Mouse (Mus musculus) intestine, embryonic 16.5 days (tissue): ENCODE data around the gene Lad1. TPM values are rescaled to one million over a fixed set of nuclear protein-coding genes. Genes with fewer than 3 reads are reported as not detected.
A peak's percentile ranks its signal among the peaks of the same experiment; 100 is the strongest.

ENCODE experiments used
- ATAC-seq: fragments of 200-750 bp; cut with Nextera tagmentation; 2 replicates; pipeline ENCODE4 v1.8.0; 2017; ENCODE audit warnings: moderate TSS enrichment, moderate library complexity
- H3K27ac ChIP-seq: fragments of 300-500 bp; sonication (generic); 2 replicates; pipeline ENCODE4 v1.5.1; 2014; ENCODE audit warnings: mild to moderate bottlenecking, low read length
- H3K27me3 ChIP-seq: fragments of 300-500 bp; sonication (generic); replicated peaks from 2 replicates; pipeline ENCODE4 v1.6.1; 2014; ENCODE audit warnings: low read length, control low read depth, mixed read lengths; ENCODE audit not compliant: control insufficient read depth, insufficient read depth
- H3K36me3 ChIP-seq: fragments of 300-500 bp; sonication (generic); 2 replicates; pipeline ENCODE4 v1.6.1; 2014; ENCODE audit warnings: low read length, control low read depth; ENCODE audit not compliant: control insufficient read depth, insufficient read depth
- H3K4me1 ChIP-seq: fragments of 300-500 bp; sonication (generic); 2 replicates; pipeline ENCODE4 v1.6.1; 2014; ENCODE audit warnings: low read length, control low read depth, mixed read lengths; ENCODE audit not compliant: control insufficient read depth, insufficient read depth
- H3K4me2 ChIP-seq: fragments of 300-500 bp; sonication (generic); 2 replicates; pipeline ENCODE4 v1.6.1; 2014; ENCODE audit warnings: low read depth, low read length, control low read depth
- H3K4me3 ChIP-seq: fragments of 300-500 bp; sonication (generic); 2 replicates; pipeline ENCODE4 v1.5.1; 2014; ENCODE audit warnings: mild to moderate bottlenecking, low read length
- H3K9ac ChIP-seq: fragments of 300-500 bp; sonication (generic); 2 replicates; pipeline ENCODE4 v1.6.1; 2014; ENCODE audit warnings: low read depth, low read length
- H3K9me3 ChIP-seq: fragments of 300-500 bp; sonication (generic); 2 replicates; pipeline ENCODE4 v1.6.1; 2016; ENCODE audit warnings: low read length, control low read depth; ENCODE audit not compliant: control insufficient read depth
- WGBS: fragments of 180-500 bp; shearing (Covaris S2); extraction: QIAGEN DNeasy Blood & Tissue Kit; methylation state at CpG from one replicate; pipeline ENCODE4 v1.1.7; 2014; 5-methylcytosine and 5-hydroxymethylcytosine counted together
- polyA plus RNA-seq: library from polyadenylated mRNA; unstranded; fragments of >200 nt; fragmentation: Nextera tagmentation; extraction: Ambion mirVana; gene quantifications from 2 replicates; pipeline ENCODE4 v1.2.1, GENCODE M21; 2015

Gene Lad1
- polyA plus RNA-seq, 1 experiment from 2014 or later: 260 TPM

- H3K9ac ChIP-seq: peak overlapping the region; percentile 34; the same call in 1 of the 2 replicates
- no peak overlapping the region for H3K4me2 ChIP-seq
- 83% methylated on average over 5 of the region's 5 CpGs for WGBS
Observed at GRCm38 (mm10) chr1:135813687-135814395, 4.6 kb upstream of the Lad1 start.

GRCm38 (mm10) chr1:135814531-135814930 lies 3.9 kb upstream of the Lad1 start:
- no peak overlapping the region for H3K4me2 ChIP-seq
- peak overlapping the region; percentile 34; the same call in 1 of the 2 replicates for H3K9ac ChIP-seq
- peaks cover 3% of the 10 kb centered on the region; the same call in 1 of the 2 replicates for H3K27me3 ChIP-seq
- no peak overlapping the region for H3K4me3 ChIP-seq
- no peaks in the 10 kb centered on the region for H3K36me3 ChIP-seq
- no peaks in the 10 kb centered on the region for H3K9me3 ChIP-seq
- H3K27ac ChIP-seq: peak overlapping the region; percentile 95
- no peak for ATAC-seq
- WGBS: 82% methylated on average over 5 of the region's 5 CpGs
- peaks cover 36% of the 10 kb centered on the region for H3K4me1 ChIP-seq

More at GRCm38 (mm10) chr1:135813687-135814395, 4.6 kb upstream of the Lad1 start:
- peak overlapping the region; percentile 95 for H3K27ac ChIP-seq
- peaks cover 3% of the 10 kb centered on the region; the same call in 1 of the 2 replicates for H3K27me3 ChIP-seq
- H3K4me3 ChIP-seq: no peak overlapping the region
- H3K4me1 ChIP-seq: peaks cover 39% of the 10 kb centered on the region
- no peaks in the 10 kb centered on the region for H3K9me3 ChIP-seq
- ATAC-seq: no peak
- no peaks in the 10 kb centered on the region for H3K36me3 ChIP-seq

DNA sequence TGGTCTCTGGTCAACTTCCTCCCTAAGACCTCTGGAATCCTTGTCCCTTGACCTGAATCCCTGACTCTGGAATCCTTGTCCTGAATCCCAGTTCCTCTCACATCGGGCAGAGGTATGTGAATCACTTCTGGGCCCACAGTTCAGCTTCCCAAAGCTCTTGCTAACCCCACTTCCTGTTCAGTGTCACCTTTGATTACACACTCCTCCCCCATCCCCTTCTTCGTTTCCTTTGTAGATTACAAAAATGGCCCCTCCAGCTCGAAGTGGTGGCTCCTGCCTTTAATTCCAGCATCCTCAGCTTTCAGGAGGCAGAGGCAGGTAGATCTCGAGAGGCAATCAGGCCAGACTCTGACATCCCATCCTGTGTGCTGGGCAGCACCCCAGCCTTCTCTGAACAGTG lies 803 bp upstream of the Lad1 start:
- Histone ChIP-seq H3K4me1 (peaks cover 23% of the 10 kb centered on the region), H3K27ac (peak overlapping the region; percentile 97; the same call in 1 of the 2 replicates), H3K9me3 (no peaks in the 10 kb centered on the region), H3K4me3 (peak overlapping the region; percentile 58), H3K36me3 (no peaks in the 10 kb centered on the region), H3K9ac (peak overlapping the region; percentile 84; the same call in 1 of the 2 replicates), H3K4me2 (peak overlapping the region; percentile 85), H3K27me3 (peaks cover 7% of the 10 kb centered on the region; the same call in 1 of the 2 replicates)
- WGBS: 51% methylated on average over 4 of the region's 4 CpGs
- ATAC-seq: no peak

- ATAC-seq: peak; percentile 80
- H3K4me2 ChIP-seq: peak overlapping the region; percentile 55
- no peaks in the 10 kb centered on the region for H3K9me3 ChIP-seq
- H3K4me1 ChIP-seq: peaks cover 12% of the 10 kb centered on the region; the same call in 1 of the 2 replicates
- peaks cover 7% of the 10 kb centered on the region; the same call in 1 of the 2 replicates for H3K27me3 ChIP-seq
- peak overlapping the region; percentile 84 for H3K9ac ChIP-seq
- H3K27ac ChIP-seq: peak overlapping the region; percentile 97
- H3K36me3 ChIP-seq: no peaks in the 10 kb centered on the region
- peak overlapping the region; percentile 58 for H3K4me3 ChIP-seq
- 62% methylated on average over 10 of the region's 10 CpGs for WGBS
Observed at GRCm38 (mm10) chr1:135820071-135820470, 1.7 kb downstream of the Lad1 start.

DNA sequence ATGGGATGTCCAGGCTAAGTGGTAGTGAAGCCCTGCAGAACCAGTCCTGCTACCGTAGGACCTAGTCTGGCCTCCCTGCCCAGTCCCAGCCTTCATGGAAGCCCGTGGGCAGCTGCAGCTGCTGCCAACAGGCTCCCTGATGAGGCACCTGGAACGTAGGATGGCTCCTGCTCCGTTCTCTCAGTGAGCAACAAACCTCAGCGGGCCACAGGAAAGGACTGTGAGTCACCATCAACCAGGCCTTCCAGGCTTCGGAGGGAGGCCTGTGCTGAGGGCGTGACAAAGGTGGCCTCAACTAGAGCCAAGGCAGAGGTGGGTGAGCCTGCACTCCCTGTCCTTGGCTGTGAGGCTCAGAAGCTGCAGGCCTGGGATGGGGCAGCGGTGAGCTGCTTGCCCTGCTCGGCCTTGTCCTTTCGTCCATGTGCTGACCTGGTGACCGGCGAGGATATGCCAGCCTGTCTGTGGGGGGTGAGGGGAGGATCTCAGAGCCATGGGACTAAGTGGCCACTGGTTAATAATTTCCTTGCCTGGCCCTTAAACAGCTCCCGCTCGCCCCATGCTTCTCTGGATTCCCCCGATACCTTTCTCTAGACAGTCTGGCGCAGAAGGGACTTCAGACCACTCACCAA lies 2.5 kb downstream of the Lad1 start:
- H3K27ac ChIP-seq: peak overlapping the region; percentile 97
- peak; percentile 51 for ATAC-seq
- H3K36me3 ChIP-seq: no peaks in the 10 kb centered on the region
- peak overlapping the region; percentile 58 for H3K4me3 ChIP-seq
- WGBS: 61% methylated on average over 16 of the region's 16 CpGs
- peaks cover 12% of the 10 kb centered on the region; the same call in 1 of the 2 replicates for H3K4me1 ChIP-seq
- H3K9ac ChIP-seq: peak overlapping the region; percentile 84
- H3K27me3 ChIP-seq: peaks cover 7% of the 10 kb centered on the region; the same call in 1 of the 2 replicates
- peak overlapping the region; percentile 55 for H3K4me2 ChIP-seq
- H3K9me3 ChIP-seq: no peaks in the 10 kb centered on the region

GRCm38 (mm10) chr1:135821780-135822179 lies 3.4 kb downstream of the Lad1 start:
- peak overlapping the region; percentile 97 for H3K27ac ChIP-seq
- 60% methylated on average over 7 of the region's 7 CpGs for WGBS
- H3K4me3 ChIP-seq: peak overlapping the region; percentile 58
- H3K36me3 ChIP-seq: no peaks in the 10 kb centered on the region
- H3K9me3 ChIP-seq: no peaks in the 10 kb centered on the region
- H3K4me2 ChIP-seq: peak overlapping the region; percentile 55
- ATAC-seq: no peak
- H3K9ac ChIP-seq: peak overlapping the region; percentile 84
- H3K4me1 ChIP-seq: peaks cover 12% of the 10 kb centered on the region; the same call in 1 of the 2 replicates
- H3K27me3 ChIP-seq: peaks cover 7% of the 10 kb centered on the region; the same call in 1 of the 2 replicates

- WGBS: 18% methylated on average over 1 of the region's 1 CpGs
- peak; percentile 14; the same call in 1 of the 2 replicates for ATAC-seq
- no peak overlapping the region for H3K9ac ChIP-seq
- no peak overlapping the region for H3K27ac ChIP-seq
- H3K4me2 ChIP-seq: no peak overlapping the region
- H3K27me3 ChIP-seq: no peaks in the 10 kb centered on the region
- H3K9me3 ChIP-seq: no peaks in the 10 kb centered on the region
- 0 out of 2 replicates have a peak, but pooled peaks cover 6% of the 10 kb centered on the region for H3K4me1 ChIP-seq
- H3K36me3 ChIP-seq: no peaks in the 10 kb centered on the region; the same call in 1 of the 2 replicates
- H3K4me3 ChIP-seq: no peak overlapping the region
Observed at GRCm38 (mm10) chr1:135828918-135829317, 10.5 kb downstream of the Lad1 start.

GRCm38 (mm10) chr1:135834206-135834859 lies 15.9 kb downstream of the Lad1 start:
- 0 out of 2 replicates have a peak, but pooled peaks cover 3% of the 10 kb centered on the region for H3K4me1 ChIP-seq
- no peak overlapping the region for H3K27ac ChIP-seq
- H3K27me3 ChIP-seq: no peaks in the 10 kb centered on the region
- 57% methylated on average over 6 of the region's 6 CpGs for WGBS
- no peaks in the 10 kb centered on the region for H3K9me3 ChIP-seq
- ATAC-seq: no peak
- no peak overlapping the region for H3K4me3 ChIP-seq
- H3K4me2 ChIP-seq: no peak overlapping the region
- no peak overlapping the region for H3K9ac ChIP-seq
- no peaks in the 10 kb centered on the region; the same call in 1 of the 2 replicates for H3K36me3 ChIP-seq

DNA sequence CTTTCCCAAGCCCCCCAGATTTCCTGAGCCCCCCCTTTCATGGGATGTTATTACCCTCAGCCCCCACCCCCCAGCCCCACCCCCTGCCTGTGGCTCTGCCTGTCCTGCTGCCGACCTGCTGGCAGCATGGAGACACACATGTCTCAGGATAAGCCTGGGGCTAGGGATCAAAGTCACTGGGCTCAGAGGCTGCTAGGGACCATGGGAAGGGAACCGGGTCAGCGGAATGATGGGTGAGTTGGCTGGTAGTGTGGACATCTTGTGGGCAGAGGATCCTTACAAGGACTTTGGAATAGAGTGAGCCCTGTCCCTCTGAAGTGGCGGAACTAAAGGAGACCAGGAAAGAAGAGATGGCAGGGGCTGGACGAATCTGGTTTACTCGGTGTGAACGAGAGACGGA lies 16.6 kb downstream of the Lad1 start:
- H3K4me2 ChIP-seq: no peak overlapping the region
- no peak overlapping the region for H3K9ac ChIP-seq
- H3K27me3 ChIP-seq: no peaks in the 10 kb centered on the region
- H3K4me1 ChIP-seq: 0 out of 2 replicates have a peak, but pooled peaks cover 3% of the 10 kb centered on the region
- H3K36me3 ChIP-seq: no peaks in the 10 kb centered on the region; the same call in 1 of the 2 replicates
- 78% methylated on average over 8 of the region's 8 CpGs for WGBS
- H3K27ac ChIP-seq: no peak overlapping the region
- H3K4me3 ChIP-seq: no peak overlapping the region
- H3K9me3 ChIP-seq: no peaks in the 10 kb centered on the region
- peak; percentile 27; the same call in 1 of the 2 replicates for ATAC-seq
